Mouse (Mus musculus) neutrophil, adult 5-6 weeks (primary cell): ENCODE measurements around the gene Gm4871. TPM values are rescaled to one million over a fixed set of nuclear protein-coding genes. Genes with fewer than 3 reads are reported as not detected.

Experiments
- ATAC-seq: fragments of 151-379, 151-347 bp; 2 replicates; pipeline ENCODE4 v1.8.0; 2017; ENCODE audit warnings: mild to moderate bottlenecking, moderate TSS enrichment; ENCODE audit not compliant: insufficient number of reproducible peaks, poor library complexity, low FRiP score, severe bottlenecking; ENCODE audit errors: extremely low read depth
- total RNA-seq: library from RNA; stranded (forward); fragments of 200-1000 nt; gene quantifications from 2 replicates; pipeline ENCODE4 v1.2.3, GENCODE M21; 2017

The Gm4871 gene
- total RNA-seq, 1 experiment from 2014 or later = not detected

DNA sequence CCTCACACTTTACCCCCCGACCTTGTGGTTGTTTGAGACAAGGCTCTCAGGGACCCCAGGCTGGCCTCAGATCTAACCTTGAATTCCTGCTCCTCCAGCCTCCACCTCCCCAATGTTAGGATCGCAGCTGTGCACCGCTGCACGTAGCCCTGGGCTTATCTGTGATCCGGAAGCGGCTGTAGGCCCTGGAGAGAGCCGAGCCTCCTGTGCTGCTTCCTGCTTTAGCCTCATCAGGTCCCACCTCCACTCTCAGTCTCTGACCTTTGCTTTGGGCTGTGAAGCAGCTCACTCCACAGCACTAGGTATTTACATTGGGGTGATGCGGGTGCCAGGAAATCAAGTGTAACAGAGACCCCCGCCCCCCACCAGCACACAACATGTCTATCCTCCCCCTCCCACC lies 28.1 kb downstream of the Gm4871 start:
- no peak for ATAC-seq

GRCm38 (mm10) chr5:145003362-145003761 lies 29.2 kb downstream of the Gm4871 start:
- ATAC-seq = no peak

GRCm38 (mm10) chr5:144998491-144998890 lies 34.1 kb downstream of the Gm4871 start:
- ATAC-seq = no peak

DNA sequence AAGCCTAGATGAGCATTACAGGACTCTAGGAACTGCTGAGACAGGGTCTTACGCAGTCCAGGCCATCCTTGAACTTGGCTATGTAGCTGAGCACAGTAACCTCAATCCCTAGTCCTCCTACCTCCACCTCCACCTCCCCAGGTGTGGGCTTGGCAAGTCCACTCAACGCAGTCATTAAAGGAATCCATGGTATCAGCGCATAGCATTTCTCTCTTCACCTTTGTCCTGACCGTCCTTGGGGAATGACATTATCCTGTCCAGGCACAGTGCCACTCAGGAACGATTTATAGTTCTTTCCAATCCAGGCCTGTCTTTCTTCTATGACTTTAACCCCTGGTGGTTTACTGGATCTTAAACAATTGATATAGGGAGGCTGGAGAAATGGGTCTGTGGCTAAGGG lies 42.1 kb downstream of the Gm4871 start:
- ATAC-seq = no peak

- no peak for ATAC-seq
These were observed 42.5 kb downstream of the Gm4871 start for GRCm38 (mm10) chr5:144990051-144990450.

DNA sequence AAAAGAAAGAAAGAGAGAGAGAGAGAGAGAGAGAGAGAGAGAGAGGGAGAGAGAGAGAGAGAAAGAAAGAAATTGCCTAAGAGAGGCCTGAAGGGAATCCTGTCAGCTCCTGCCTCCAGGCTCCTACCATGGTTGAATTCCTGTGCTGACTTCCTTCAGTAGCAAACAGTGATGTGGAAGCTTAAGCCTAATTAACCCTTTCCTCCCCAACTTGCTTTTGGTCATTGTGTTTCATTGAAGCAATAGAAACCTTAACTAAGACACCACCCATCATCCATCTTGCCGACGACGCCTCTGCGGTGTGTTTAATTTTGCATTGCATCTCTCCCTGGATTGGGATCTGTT lies 43.5 kb downstream of the Gm4871 start:
- no peak for ATAC-seq

GRCm38 (mm10) chr5:144988340-144989060 lies 44.1 kb downstream of the Gm4871 start:
- no peak for ATAC-seq

DNA sequence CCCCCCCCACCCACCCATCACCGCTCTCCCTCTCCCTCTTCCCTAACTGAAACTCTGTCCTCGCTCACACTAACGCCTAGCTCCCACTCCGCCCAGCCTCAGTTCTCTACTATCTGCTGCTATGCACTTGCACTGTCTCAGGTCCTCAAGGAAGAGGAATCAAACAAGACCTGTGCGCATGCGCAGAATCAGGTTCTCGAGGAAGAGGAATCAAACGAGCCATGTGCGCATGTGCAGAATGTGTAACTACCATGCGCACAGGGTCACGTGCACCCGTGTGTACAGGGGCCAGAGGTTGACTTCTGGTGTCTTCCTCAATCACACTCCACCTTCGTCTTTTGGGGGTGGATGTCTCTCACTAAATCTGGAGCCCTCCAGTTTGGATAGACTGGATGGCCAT lies 45.0 kb downstream of the Gm4871 start:
- ATAC-seq = no peak

GRCm38 (mm10) chr5:144984839-144985238 lies 47.7 kb downstream of the Gm4871 start:
- no peak for ATAC-seq

GRCm38 (mm10) chr5:144983227-144983626 lies 49.3 kb downstream of the Gm4871 start:
- ATAC-seq = no peak

Other genes starting within 250 kb of the Gm4871 start
- gene Smurf1, start 66.9 kb downstream of the Gm4871 start, total RNA-seq = 14.4 and 19.2 TPM in 2 replicates
- gene 1700018F24Rik, start 10.2 kb upstream of the Gm4871 start, total RNA-seq = not detected in 2 replicates
- 71.2 and 79.7 TPM in 2 replicates for gene Arpc1a, start 51.1 kb upstream of the Gm4871 start, total RNA-seq
- not detected in 2 replicates for gene Kpna7, start 51.3 kb upstream of the Gm4871 start, total RNA-seq
- 524 and 552 TPM in 2 replicates for gene Arpc1b, start 81.5 kb upstream of the Gm4871 start, total RNA-seq
- gene Pdap1, start 107.5 kb upstream of the Gm4871 start, total RNA-seq = 73.3 and 79.9 TPM in 2 replicates
- 170 and 185 TPM in 2 replicates for gene Bud31, start 107.6 kb upstream of the Gm4871 start, total RNA-seq
- 20.3 and 20.8 TPM in 2 replicates for gene Ptcd1, start 134.4 kb upstream of the Gm4871 start, total RNA-seq
- gene Cpsf4, start 134.5 kb upstream of the Gm4871 start, total RNA-seq = 31.9 and 36.5 TPM in 2 replicates
- 71.6 and 81.6 TPM in 2 replicates for gene Atp5j2, start 159.3 kb upstream of the Gm4871 start, total RNA-seq
- gene Zkscan14, start 169.1 kb upstream of the Gm4871 start, total RNA-seq = 39.6 and 44.0 TPM in 2 replicates
- 6.6 and 8.5 TPM in 2 replicates for gene Zkscan5, start 171.8 kb upstream of the Gm4871 start, total RNA-seq
- 33.1 and 35.4 TPM in 2 replicates for gene Zfp655, start 199.0 kb upstream of the Gm4871 start, total RNA-seq
- 9.3 and 10.5 TPM in 2 replicates for gene Zscan25, start 247.7 kb upstream of the Gm4871 start, total RNA-seq